Mouse (Mus musculus) C2C12 (cell line): Measurements from ENCODE around the gene Dhfr. TPM values are rescaled to one million over a fixed set of nuclear protein-coding genes. Genes with fewer than 3 reads are reported as not detected.

Source experiments
- H3K27me3 ChIP-seq: one replicate; pipeline ENCODE4 v1.6.1; 2011; ENCODE audit not compliant: control insufficient read depth, insufficient read depth, insufficient read length
- H3K36me3 ChIP-seq: one replicate; pipeline ENCODE4 v1.6.1; 2011; ENCODE audit not compliant: control insufficient read depth, insufficient read depth
- H3K4me3 ChIP-seq: one replicate; pipeline ENCODE4 v1.5.1; 2011; ENCODE audit warnings: mild to moderate bottlenecking, control low read depth; ENCODE audit not compliant: poor library complexity, insufficient read depth, severe bottlenecking
- H3K79me2 ChIP-seq: one replicate; pipeline ENCODE4 v1.6.1; 2011; ENCODE audit not compliant: control insufficient read depth, insufficient read depth
- H3K79me3 ChIP-seq: one replicate; pipeline ENCODE4 v1.6.1; 2011; ENCODE audit warnings: low read depth, control low read depth
- H3ac ChIP-seq: one replicate; pipeline ENCODE3; 2011; ENCODE audit warnings: low read depth; ENCODE audit not compliant: control insufficient read depth, insufficient read length
- CEBPB ChIP-seq: IDR thresholded peaks from one replicate; pipeline ENCODE4 v1.6.1; 2011; ENCODE audit warnings: low read depth, mild to moderate bottlenecking, control low read depth, moderate library complexity
- CTCF ChIP-seq: IDR thresholded peaks from one replicate; pipeline ENCODE4 v1.5.1; 2011; ENCODE audit not compliant: control insufficient read depth, insufficient read depth, insufficient read length
- FOSL1 ChIP-seq: IDR thresholded peaks from one replicate; pipeline ENCODE4 v1.8.0; 2011; ENCODE audit warnings: mild to moderate bottlenecking, low read length; ENCODE audit not compliant: poor library complexity, insufficient read depth, severe bottlenecking
- MAX ChIP-seq: IDR thresholded peaks from one replicate; pipeline ENCODE4 v1.6.1; 2011; ENCODE audit warnings: mild to moderate bottlenecking, control low read depth
- MYOD1 ChIP-seq: IDR thresholded peaks from one replicate; pipeline ENCODE4 v1.6.1; 2011; ENCODE audit warnings: low read depth; ENCODE audit not compliant: control insufficient read depth, insufficient read length
- MYOG ChIP-seq: IDR thresholded peaks from one replicate; pipeline ENCODE4 v1.6.1; 2011; ENCODE audit not compliant: control insufficient read depth, insufficient read length; ENCODE audit errors: extremely low read depth
- USF1 ChIP-seq: IDR thresholded peaks from one replicate; pipeline ENCODE4 v1.6.1; 2011; ENCODE audit warnings: low read depth, mild to moderate bottlenecking, control low read depth, moderate library complexity
- polyA plus RNA-seq: library from polyadenylated mRNA; unstranded; fragments of >200 nt; fragmentation: generic; extraction: Trizol; gene quantifications from one replicate; pipeline ENCODE4 v1.2.1, GENCODE M21; 2012; ENCODE audit warnings: missing spikeins

The Dhfr gene
- polyA plus RNA-seq, 1 experiment = 9.4 TPM

DNA sequence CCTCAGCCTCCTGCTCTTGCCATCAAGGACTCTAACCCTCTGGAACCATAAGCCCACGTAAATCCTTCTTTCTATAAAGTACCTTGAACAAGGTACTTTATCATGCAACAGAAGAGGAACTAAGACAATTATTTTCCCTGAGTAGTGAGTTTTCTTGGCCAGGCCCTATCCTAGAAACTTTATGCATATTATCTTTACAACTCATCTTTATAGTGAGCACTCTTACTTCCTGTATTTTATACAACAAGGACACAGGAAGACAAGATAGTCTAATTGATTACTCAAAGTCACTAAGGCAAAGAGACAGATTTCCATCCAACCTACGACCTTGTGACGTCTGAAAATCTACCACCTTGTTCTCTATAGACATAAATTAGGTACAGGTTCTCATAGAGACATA is 14.7 kb upstream of the Dhfr start:
- no peaks in the 10 kb centered on the region for H3K27me3 ChIP-seq
- peaks cover 14% of the 10 kb centered on the region for H3K36me3 ChIP-seq
- H3K79me2 ChIP-seq = no peaks in the 10 kb centered on the region
- TF ChIP-seq CEBPB (no peak), MYOD1 (no peak), USF1 (no peak), MAX (no peak), FOSL1 (no peak), MYOG (no peak), CTCF (no peak)
- H3K4me3 ChIP-seq = no peak overlapping the region
- H3ac ChIP-seq = no peak overlapping the region
- no peaks in the 10 kb centered on the region for H3K79me3 ChIP-seq

DNA sequence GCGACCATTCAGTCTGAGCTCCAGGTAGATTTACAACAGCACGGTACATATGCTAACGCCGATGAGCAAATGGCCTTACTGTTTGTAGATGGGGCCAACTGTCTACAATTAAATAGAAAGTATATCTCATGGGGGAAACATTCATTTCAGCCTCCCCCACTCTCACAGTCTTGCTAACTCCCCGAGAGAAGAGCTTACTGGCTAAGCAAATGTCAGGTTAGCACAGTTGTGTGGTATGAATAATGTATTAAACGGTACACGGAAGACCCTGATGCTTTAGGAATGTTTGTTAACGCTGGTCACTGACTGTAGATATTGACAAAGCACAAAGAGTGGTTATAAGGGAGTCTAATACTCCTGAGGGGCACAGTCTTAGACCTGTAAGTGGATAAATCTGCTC is 10.5 kb upstream of the Dhfr start:
- Histone ChIP-seq H3K4me3 (no peak overlapping the region), H3K79me3 (no peaks in the 10 kb centered on the region), H3K36me3 (peaks cover 36% of the 10 kb centered on the region), H3K27me3 (no peaks in the 10 kb centered on the region), H3ac (no peak overlapping the region), H3K79me2 (no peaks in the 10 kb centered on the region)
- TF ChIP-seq CEBPB = no peak
- TF ChIP-seq FOSL1 = no peak
- TF ChIP-seq USF1 = no peak
- TF ChIP-seq CTCF = no peak
- no peak for TF ChIP-seq MYOG

DNA sequence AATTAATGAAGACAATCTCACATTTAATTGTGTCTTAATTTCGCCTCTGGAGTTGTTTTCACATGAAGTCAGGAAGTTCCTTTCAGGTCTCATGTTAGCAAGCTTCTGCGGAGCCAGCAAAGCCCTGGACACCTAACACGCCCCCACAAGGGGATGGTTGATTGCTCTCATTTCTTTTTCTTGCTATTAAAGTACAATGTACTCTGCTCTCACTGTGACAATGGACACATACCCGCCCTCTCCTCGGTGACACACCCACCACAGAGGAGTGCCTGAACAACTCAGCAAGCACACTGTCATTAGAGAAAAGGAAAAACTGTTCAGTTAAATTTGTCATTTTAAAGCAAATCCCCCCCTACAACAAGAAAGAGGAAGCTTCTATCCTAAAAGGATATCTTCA is 8.2 kb upstream of the Dhfr start:
- H3ac ChIP-seq = no peak overlapping the region
- H3K79me2 ChIP-seq = no peaks in the 10 kb centered on the region
- no peaks in the 10 kb centered on the region for H3K79me3 ChIP-seq
- no peaks in the 10 kb centered on the region for H3K27me3 ChIP-seq
- H3K4me3 ChIP-seq = no peak overlapping the region
- no peak for TF ChIP-seq MYOD1
- TF ChIP-seq CEBPB = no peak
- TF ChIP-seq MAX = no peak
- no peak for TF ChIP-seq FOSL1
- TF ChIP-seq MYOG = no peak
- TF ChIP-seq USF1 = no peak
- TF ChIP-seq CTCF = no peak
- peaks cover 45% of the 10 kb centered on the region for H3K36me3 ChIP-seq

DNA sequence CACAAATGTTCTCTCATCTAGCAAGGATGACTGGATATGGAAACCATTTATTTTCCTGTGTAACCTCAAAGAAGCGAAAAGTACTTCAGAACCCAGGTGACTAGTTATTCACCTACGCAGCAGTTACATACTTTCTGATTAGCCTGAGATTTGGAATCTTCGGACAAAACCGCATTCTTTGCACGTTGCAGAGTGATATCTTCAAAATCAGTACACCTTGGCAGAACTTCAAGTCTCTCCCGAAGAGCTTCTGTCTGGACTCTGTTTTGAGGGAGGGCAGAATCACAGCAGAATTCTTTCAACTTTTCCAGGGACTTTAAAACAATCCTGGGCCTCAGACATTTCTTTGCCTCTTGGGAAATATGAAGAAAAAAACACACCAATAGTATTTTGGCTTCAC is 3.4 kb upstream of the Dhfr start:
- TF ChIP-seq MYOD1 (no peak), USF1 (no peak), MAX (no peak), CEBPB (no peak), FOSL1 (no peak), MYOG (no peak), CTCF (no peak)
- no peak overlapping the region for H3K4me3 ChIP-seq
- H3ac ChIP-seq = no peak overlapping the region
- H3K79me2 ChIP-seq = peaks cover 18% of the 10 kb centered on the region
- peaks cover 40% of the 10 kb centered on the region for H3K36me3 ChIP-seq
- H3K27me3 ChIP-seq = no peaks in the 10 kb centered on the region
- no peaks in the 10 kb centered on the region for H3K79me3 ChIP-seq

DNA sequence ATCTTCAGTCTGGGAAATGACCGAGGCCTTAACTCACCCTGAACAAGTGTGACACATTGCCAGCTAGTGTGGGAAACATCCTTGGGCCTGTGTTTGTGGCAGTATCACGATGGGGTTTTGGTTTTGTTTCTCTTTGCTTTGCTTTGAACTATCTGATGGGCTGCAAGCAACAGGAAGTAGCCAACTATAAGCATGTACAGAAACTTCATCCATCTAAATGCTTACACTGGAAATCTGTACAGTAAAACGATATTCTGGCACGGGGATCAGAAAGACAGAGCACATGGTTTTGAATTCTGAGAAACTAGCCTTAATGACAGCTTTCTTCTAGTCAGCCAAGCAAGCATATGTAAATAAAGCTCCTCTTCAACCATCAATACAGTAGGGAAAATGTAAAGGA is 570 bp upstream of the Dhfr start:
- H3K79me3 ChIP-seq = peaks cover 2% of the 10 kb centered on the region
- peak overlapping the region; percentile 59 for H3ac ChIP-seq
- peaks cover 42% of the 10 kb centered on the region for H3K36me3 ChIP-seq
- no peaks in the 10 kb centered on the region for H3K27me3 ChIP-seq
- no peak for TF ChIP-seq CEBPB
- peak overlapping the region; percentile 57 for H3K4me3 ChIP-seq
- peaks cover 22% of the 10 kb centered on the region for H3K79me2 ChIP-seq

DNA sequence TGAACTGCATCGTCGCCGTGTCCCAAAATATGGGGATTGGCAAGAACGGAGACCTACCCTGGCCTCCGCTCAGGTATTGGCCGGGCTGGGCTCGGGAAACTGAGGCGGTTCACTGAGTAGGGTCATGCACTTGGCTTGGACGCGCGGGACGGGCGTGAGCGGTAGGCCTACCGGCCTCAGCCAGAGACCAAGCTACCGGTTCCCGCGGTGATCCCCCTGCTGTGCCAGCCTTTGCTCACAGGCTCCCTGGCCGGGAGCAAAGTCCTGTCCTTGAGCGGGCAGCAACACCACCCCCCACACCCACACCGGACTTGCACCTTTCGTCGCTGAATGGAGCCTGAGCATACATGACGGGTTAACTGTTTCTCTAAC is 732 bp downstream of the Dhfr start:
- TF ChIP-seq USF1 (no peak), MYOG (no peak), FOSL1 (no peak), CTCF (no peak), MAX (no peak), CEBPB (no peak), MYOD1 (no peak)
- H3K79me2 ChIP-seq = peaks cover 22% of the 10 kb centered on the region

More for the DNA sequence above, 732 bp downstream of the Dhfr start:
- H3K27me3 ChIP-seq = no peaks in the 10 kb centered on the region
- peak overlapping the region; percentile 69 for H3ac ChIP-seq
- peak overlapping the region; percentile 57 for H3K4me3 ChIP-seq
- peaks cover 53% of the 10 kb centered on the region for H3K36me3 ChIP-seq
- peaks cover 2% of the 10 kb centered on the region for H3K79me3 ChIP-seq
